Mouse (Mus musculus) thymus, postnatal 0 days (tissue): ENCODE results near the gene Cyp4a14. TPM values are rescaled to one million over a fixed set of nuclear protein-coding genes. Genes with fewer than 3 reads are reported as not detected.
"Not testable (repeated sequence)": the region's sequence is repeated elsewhere in the genome, so short reads cannot be mapped to it uniquely, and the experiment has no call there.

Experiments used
- DNase-seq: peaks from one replicate; pipeline ENCODE4 v3.0.0-alpha.2; 2015; ENCODE audit warnings: low spot score
- polyA plus RNA-seq: library from polyadenylated mRNA; unstranded; fragments of >200 nt; fragmentation: Nextera tagmentation; extraction: Ambion mirVana; gene quantifications from 2 replicates; pipeline ENCODE4 v1.2.1, GENCODE M21; 2015

The Cyp4a14 gene
- polyA plus RNA-seq = not detected in 2 replicates

DNA sequence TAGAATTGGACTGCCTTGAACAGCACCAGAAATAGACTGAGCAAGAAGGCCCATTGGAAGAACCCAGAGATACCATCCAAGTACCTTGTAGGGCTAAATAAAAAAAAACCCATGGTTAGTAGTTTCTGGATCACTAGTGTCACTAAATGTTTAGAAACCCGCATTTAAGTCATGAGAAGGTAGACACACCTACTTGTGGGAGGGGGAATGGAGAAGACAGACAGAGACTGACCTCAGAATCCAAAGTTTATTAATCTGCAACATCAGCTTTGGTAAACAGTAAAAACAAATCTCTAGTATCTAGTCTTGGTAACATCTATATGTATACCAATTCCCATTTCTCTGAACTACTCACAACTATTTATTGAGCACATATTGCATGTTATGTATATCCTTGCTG lies at the start of gene Cyp4a14:
Cyp4a14 (minus strand) TSS at position 142 of the 400 bp plus-strand sequence.
- no peak for DNase-seq

DNA sequence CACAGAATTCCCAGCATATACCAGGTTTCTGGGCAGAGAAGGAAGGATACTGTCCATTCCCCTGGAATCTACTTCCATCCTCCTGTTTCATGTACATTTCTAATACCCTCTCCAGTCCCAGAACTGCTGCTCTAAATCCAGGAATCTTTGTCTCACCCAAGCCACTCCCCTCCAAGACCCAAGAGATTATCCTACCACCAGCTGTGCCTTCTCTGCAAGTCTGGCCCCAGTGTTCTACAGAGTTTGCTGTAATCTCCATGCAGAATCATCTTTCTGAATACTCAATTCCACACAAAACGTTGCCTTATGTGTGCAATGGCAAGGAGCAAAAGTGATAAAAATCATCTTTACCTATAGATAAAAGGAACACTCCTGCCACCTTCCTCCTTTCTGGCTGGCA lies 49.2 kb upstream of the Cyp4a14 start:
- no peak for DNase-seq

DNA sequence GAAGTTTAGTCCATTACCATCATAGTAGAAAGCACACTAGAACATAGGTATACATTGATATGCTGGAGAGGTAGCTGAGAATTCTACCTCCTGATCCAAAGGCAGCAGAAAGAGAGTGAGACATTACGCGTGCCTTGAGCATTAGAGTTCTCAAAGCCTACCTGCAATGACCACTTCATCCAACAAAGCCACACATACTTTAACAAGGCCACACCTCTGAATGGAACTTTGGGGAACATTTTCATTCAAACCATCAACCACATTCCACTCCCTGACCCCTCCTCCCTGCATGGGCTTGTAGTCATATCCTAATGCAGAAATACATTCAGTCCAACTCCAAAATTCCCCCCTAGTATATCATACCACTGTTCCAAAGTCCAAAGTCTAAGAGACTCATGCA lies 25.8 kb upstream of the Cyp4a14 start:
- no peak for DNase-seq

DNA sequence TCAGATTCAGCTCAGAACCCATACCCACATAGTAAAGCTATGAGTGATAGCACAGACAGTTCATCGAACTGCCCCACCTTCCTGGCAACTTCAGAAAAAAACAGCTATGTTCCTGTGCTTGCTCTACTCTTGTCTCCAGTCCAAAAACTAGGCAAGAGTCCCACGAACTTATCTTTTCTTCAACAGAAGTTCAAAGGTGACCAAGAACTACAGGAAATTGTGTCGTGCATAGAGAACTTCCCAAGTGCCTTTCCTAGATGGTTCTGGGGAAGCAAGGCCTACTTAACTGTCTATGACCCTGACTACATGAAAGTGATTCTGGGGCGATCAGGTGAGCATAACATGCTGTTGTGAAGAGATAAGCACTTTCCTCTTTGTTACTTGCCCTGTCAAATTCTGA lies 23.5 kb upstream of the Cyp4a14 start:
- no peak for DNase-seq

DNA sequence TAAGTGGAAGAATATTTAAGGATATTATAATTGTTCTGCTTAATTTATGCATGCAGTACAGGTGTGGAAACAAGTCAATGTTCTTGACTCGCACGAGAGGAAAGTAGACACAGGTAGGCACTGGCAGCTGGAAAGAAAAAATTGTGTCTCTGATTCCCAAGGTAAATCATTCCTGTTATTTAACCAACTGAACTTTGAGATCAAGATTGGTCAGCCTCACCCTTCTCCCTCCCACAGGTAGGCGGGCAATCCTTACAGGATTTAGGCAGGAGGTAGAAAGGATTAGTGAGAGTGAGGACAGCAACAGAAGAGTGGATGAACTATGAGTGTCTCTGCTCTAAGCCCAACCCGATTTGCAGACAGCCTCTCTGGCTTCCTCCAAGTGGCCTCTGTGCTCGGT lies 22.1 kb upstream of the Cyp4a14 start, which contains the start of gene Cyp4a10:
Cyp4a10 (plus strand) TSS at position 265 of the 400 bp plus-strand sequence.
- DNase-seq = not testable (repeated sequence)

DNA sequence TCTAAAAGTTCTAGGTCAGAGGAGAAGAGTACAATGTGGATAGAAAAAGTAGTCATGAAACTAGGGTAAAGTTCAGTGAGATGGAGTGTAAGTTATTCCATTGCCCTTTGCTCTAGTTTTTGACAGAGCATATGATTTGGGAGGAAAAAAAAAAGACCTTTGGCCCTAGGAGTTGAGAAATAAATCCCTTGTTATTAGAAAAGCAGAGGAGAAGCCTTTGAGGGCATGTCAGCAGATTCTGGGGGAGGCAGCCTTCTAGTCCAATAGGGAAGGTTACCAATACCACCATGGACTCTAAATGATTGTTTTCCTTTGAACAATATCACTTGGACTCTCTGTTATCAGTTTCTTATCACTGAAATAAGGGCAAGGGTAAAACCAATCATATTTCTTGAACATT lies 18.0 kb upstream of the Cyp4a14 start:
- not testable (repeated sequence) for DNase-seq

DNA sequence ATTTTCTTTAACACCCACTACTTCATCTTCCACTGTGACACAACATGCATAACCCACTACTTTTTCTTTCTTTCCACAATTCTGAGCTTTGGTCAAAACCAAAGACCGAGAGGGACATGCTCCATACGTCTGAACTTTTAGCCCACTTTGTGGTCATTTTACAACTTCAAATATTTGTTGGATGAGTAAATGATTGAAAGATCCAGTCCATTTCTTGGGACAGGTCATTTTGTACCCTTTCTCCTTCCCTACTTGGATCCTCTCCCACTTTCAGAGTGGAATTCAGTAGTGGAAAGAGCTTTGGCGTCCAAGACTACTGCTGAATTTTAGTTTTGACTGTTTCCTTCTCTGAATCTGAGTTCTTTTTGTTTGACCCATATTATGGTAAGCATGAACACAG lies 1.5 kb upstream of the Cyp4a14 start:
- no peak for DNase-seq

DNA sequence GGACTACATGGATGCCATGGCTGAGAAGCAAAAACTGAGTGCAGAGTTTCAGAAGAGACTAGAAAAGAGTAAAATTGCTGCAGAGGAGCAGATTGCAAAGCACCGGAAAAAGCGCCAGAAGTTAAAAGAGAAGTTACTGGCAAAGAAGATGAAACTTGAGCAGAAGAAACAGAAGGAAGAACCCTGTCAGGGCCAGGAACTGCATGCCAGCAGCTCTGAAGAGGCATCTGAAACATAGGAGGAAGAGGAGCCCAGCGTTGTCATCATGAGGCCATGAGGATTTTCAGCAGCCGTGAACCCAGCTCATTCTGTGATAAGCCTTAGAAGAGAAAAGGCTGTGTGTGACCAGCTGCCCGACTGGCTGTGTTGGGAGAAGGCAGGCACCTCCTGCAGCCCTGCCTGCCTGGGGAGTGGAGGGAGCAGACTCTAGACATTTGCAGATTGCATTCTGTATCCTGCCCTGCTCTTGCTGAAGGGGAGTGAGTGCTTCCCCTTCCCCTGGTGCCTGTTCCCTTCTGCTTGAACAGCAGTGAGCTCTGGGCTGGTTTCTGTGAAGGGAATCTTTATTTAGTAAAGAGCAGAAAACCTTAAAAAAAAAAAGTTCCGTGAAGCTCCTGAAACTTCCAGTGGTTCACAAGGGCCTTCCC lies 14.8 kb downstream of the Cyp4a14 start:
- no peak for DNase-seq

DNA sequence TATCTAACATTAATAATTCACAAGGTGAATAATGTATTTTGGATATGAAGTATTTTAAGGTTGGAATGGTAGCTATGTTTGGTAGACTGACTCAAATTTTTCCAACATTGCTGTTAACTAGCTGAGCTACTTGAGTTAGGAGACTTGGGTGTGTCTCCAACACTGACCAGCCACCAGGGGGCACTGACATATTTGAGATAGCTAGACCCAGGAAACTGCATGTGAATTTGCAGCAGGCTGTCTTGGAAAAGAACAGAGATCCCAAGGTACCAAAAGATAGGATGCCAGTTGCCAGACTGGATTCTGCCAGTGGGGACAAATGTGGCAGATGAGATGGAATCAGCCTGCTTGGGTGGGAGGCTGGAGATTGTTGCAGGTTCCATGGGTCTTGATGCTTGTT lies 19.9 kb downstream of the Cyp4a14 start:
- DNase-seq = not testable (repeated sequence)

DNA sequence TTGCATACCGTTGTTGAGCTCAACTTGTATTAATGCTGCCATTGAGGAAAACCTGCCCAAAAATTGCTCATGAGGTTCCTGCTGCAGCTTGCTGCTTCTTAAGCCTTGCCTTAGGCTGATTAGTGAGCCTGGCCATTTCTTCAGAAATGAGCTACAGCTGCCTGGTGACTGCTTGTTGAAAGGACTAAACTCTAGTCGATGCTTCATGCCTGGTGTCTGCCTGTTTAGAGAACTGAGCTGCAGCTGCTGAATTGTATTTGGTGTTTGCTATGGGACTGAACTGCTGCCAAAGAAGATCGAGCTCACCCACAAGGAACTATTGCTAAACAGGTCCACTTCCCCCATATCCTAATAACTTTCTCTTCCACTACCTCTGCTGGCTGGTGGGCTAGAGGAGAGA lies 22.4 kb downstream of the Cyp4a14 start:
- not testable (repeated sequence) for DNase-seq

DNA sequence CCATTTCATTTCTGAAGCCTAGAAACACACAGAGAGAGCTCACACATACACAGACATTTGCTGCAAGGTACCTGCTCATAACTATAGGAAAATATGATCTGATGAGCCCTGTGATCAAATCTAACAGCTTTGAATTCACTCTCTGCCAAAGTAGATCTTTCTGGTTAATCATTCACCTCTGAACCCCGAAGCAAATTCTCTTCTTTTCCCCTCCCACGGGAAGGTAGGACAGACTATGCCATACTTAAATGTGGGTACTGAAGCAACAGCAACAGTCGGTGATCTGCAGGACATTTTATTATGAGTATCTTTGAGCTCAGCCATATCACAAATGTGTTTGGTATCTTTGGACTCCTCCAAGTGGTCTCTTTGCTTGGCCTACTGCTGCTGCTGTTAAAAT lies 43.6 kb downstream of the Cyp4a14 start, which contains the start of gene Cyp4a30b:
Cyp4a30b (plus strand) TSS at position 301 of the 400 bp plus-strand sequence.
- no peak for DNase-seq

DNA sequence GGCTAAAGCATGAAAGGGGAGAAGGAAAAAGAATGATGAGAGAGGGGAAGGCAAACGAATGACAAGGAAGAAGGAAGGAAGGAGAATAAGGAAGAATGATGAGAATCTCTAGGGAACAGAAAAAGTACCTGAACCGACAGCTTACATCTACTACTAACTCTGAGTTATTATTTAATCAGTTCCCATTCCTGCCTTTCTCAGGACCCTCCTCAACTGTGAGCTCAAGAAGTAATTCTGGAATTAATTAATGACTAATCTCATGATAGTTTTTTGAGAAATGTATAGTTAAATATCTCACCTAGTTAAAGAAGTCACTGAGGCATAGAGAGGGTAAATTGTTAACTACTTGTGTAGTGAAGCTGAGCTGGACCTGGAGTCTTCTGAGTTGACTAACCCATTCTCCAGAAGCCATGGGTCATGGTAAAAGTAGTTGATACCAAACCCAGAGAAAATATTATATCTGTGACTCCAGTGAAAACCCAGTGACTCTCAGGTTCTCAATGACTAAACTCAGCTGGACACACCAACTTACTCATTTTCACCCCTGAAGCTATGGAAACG lies 45.3 kb downstream of the Cyp4a14 start:
- DNase-seq = no peak

Other genes starting within 250 kb of the Cyp4a14 start
- 0.10 TPM in 1 of 2 replicates, not detected in the other for gene Cyp4a12a, start 197.1 kb downstream of the Cyp4a14 start, polyA plus RNA-seq
- gene Cyp4a12b, start 84.5 kb downstream of the Cyp4a14 start, polyA plus RNA-seq = 0.06 and 0.08 TPM in 2 replicates
- gene Cyp4a30b, start 43.5 kb downstream of the Cyp4a14 start, polyA plus RNA-seq = not detected in 2 replicates
- not detected in 2 replicates for gene Cyp4a10, start 22.1 kb upstream of the Cyp4a14 start, polyA plus RNA-seq
- gene Cyp4a31, start 67.5 kb upstream of the Cyp4a14 start, polyA plus RNA-seq = not detected in 2 replicates
- gene Cyp4a32, start 104.8 kb upstream of the Cyp4a14 start, polyA plus RNA-seq = not detected in 2 replicates
- gene Cyp4b1, start 151.6 kb upstream of the Cyp4a14 start, polyA plus RNA-seq = 3.4 and 3.5 TPM in 2 replicates
- gene Efcab14, start 241.6 kb upstream of the Cyp4a14 start, polyA plus RNA-seq = 24.5 and 28.3 TPM in 2 replicates